Mouse (Mus musculus): ENCODE data around the gene Cit. TPM values are rescaled to one million over a fixed set of nuclear protein-coding genes. Genes with fewer than 3 reads are reported as not detected.

The Cit gene
- polyA plus RNA-seq, 1 experiment from 2014 or later: 4.8 TPM

DNA sequence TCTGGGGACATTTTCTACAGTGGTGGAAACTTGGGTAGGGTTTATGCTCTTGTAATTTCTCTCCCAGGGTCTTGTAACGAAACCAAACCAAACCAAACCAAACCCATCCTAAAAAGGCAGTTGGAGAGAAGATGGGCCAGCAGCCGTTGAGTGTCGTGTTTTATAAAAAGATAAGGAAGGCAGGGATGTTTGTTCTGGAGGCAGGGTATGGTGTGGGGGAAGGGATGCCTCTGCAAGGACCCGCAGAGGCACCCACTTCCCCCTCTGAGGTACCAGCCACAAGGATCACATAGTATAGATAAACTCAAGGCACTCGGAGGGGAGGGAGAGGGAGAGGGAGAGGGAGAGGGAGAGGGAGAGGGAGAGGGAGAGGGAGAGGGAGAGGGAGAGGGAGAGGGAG is 4.6 kb upstream of the Cit start:
- no peak overlapping the region for H3K27ac ChIP-seq (ENCODE audit: low read length)
- TF ChIP-seq EP300 (IDR thresholded peaks at IDR 0.05): no peak
- TF ChIP-seq CTCF (IDR thresholded peaks at IDR 0.05): no peak

GRCm38 (mm10) chr5:115840946-115841775 is 3.9 kb upstream of the Cit start:
- Histone ChIP-seq H3K27me3 (replicated peaks; ENCODE audit: insufficient read depth, low read length) (no peaks in the 10 kb centered on the region), H3K36me3 (ENCODE audit: insufficient read depth, low read length) (no peaks in the 10 kb centered on the region), H3K4me1 (ENCODE audit: insufficient read depth, low read depth, low read length) (peaks cover 11% of the 10 kb centered on the region), H3K4me3 (ENCODE audit: low read depth, low read length) (no peak overlapping the region), H3K4me2 (replicated peaks; ENCODE audit: low read depth, low read length) (no peak overlapping the region), H3K9me3 (ENCODE audit: low read length) (no peaks in the 10 kb centered on the region), H3K9ac (replicated peaks; ENCODE audit: low read depth) (no peak overlapping the region), H3K27ac (ENCODE audit: low read length) (no peak overlapping the region)
- 73% methylated on average over 12 of the region's 12 CpGs for WGBS
- no peak for DNase-seq (ENCODE audit: low spot score)
- no peak for ATAC-seq
- TF ChIP-seq CTCF (IDR thresholded peaks at IDR 0.05) (0 out of 2 replicates have a peak, but pooled peaks have one; percentile 7), EP300 (IDR thresholded peaks at IDR 0.05) (no peak)

More for the DNA sequence above, 4.6 kb upstream of the Cit start:
- DNase-seq (ENCODE audit: low spot score) (no peak), ATAC-seq (no peak)
- Histone ChIP-seq H3K4me2 (replicated peaks; ENCODE audit: low read depth, low read length) (no peak overlapping the region), H3K9ac (replicated peaks; ENCODE audit: low read depth) (no peak overlapping the region), H3K9me3 (ENCODE audit: low read length) (no peaks in the 10 kb centered on the region), H3K4me1 (ENCODE audit: insufficient read depth, low read depth, low read length) (peaks cover 8% of the 10 kb centered on the region), H3K36me3 (ENCODE audit: insufficient read depth, low read length) (no peaks in the 10 kb centered on the region), H3K27me3 (replicated peaks; ENCODE audit: insufficient read depth, low read length) (no peaks in the 10 kb centered on the region), H3K4me3 (ENCODE audit: low read depth, low read length) (no peak overlapping the region)
- WGBS: 36% methylated on average over 5 of the region's 5 CpGs

DNA sequence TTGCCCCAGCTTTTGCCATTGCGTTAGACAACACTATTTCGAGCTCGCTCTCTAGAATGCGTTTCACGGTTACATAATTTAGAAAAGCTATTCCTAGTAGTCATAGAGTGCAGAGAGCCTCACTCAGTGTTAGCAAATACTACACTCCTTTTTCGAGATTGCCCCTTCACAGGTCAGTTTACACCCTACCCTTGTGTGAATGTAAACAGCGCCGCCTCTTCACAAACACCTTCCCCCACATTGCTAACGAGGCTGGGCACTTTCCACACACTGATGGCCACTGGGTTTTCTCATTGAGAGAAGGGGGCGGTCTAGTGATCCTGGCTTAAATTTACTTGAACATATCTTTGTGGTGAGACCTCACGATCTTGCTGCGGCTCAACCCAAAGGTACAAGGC is 711 bp upstream of the Cit start:
- peak overlapping the region; percentile 93 for H3K4me2 ChIP-seq (replicated peaks; ENCODE audit: low read depth, low read length)
- peak; percentile 85 for ATAC-seq
- H3K4me1 ChIP-seq (ENCODE audit: insufficient read depth, low read depth, low read length): peaks cover 11% of the 10 kb centered on the region
- H3K9me3 ChIP-seq (ENCODE audit: low read length): no peaks in the 10 kb centered on the region
- peak; percentile 87 for DNase-seq (ENCODE audit: low spot score)
- no peaks in the 10 kb centered on the region for H3K36me3 ChIP-seq (ENCODE audit: insufficient read depth, low read length)
- peak overlapping the region; percentile 48 for H3K4me3 ChIP-seq (ENCODE audit: low read depth, low read length)
- no peak for TF ChIP-seq CTCF (IDR thresholded peaks at IDR 0.05)
- TF ChIP-seq EP300 (IDR thresholded peaks at IDR 0.05): peak; percentile 70
- H3K27me3 ChIP-seq (replicated peaks; ENCODE audit: insufficient read depth, low read length): no peaks in the 10 kb centered on the region
- no peak overlapping the region for H3K9ac ChIP-seq (replicated peaks; ENCODE audit: low read depth)
- 3% methylated on average over 12 of the region's 12 CpGs for WGBS
- H3K27ac ChIP-seq (ENCODE audit: low read length): peak overlapping the region; percentile 62

DNA sequence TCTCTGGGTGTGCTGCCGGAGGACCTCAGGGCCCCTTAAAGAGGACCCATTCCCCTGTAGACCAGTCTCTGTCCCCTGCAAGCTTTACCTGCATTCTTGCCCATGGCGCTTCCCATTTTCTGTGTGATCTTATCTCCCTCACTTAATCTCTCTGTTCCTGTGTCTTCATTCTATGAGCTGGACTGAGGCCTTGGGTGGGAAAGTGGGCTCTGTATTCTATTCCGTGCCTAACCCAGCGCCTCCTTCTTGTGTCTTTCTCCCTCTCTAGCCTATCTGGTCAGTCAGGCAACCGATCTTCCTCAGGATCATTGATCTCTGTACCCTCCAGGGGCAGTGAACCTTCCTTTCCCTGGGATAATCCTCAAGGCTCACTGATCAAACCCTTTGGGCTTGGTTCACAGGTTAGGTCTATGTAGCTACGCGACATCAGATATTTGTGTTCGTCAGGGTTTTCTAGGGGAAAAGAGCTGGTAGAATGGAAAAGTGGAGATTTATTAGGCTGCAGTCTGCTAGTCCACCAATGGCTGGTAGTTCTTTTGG is 627 bp downstream of the Cit start:
- Histone ChIP-seq H3K9ac (replicated peaks; ENCODE audit: low read depth) (peak overlapping the region; percentile 48), H3K4me2 (replicated peaks; ENCODE audit: low read depth, low read length) (peak overlapping the region; percentile 93), H3K36me3 (ENCODE audit: insufficient read depth, low read length) (no peaks in the 10 kb centered on the region), H3K4me1 (ENCODE audit: insufficient read depth, low read depth, low read length) (peaks cover 11% of the 10 kb centered on the region), H3K27ac (ENCODE audit: low read length) (no peak overlapping the region), H3K4me3 (ENCODE audit: low read depth, low read length) (peak overlapping the region; percentile 48), H3K9me3 (ENCODE audit: low read length) (no peaks in the 10 kb centered on the region), H3K27me3 (replicated peaks; ENCODE audit: insufficient read depth, low read length) (no peaks in the 10 kb centered on the region)
- TF ChIP-seq CTCF (IDR thresholded peaks at IDR 0.05): no peak
- no peak for TF ChIP-seq EP300 (IDR thresholded peaks at IDR 0.05)
- ATAC-seq: no peak
- WGBS: 29% methylated on average over 8 of the region's 8 CpGs
- DNase-seq (ENCODE audit: low spot score): no peak

DNA sequence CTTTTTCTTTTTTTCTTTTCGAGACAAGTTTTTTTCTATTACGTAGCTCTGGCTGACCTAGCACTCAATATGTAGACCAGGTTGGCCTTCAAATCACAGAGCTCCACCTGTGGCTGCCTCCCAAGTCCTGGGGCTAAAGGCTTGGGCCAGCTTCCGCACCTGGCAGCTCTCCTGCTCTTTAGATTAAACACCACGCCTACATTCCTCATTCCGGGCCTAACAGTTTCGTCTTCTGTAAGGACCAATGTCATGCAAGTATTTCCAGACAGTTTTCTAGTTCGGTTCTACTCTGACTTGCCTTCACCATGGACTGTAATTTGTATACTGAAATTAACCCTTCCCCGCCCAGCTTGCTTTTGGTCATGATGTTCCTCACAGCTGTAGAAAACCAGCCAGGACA is 2.1 kb downstream of the Cit start:
- Histone ChIP-seq H3K4me1 (ENCODE audit: insufficient read depth, low read depth, low read length) (peaks cover 11% of the 10 kb centered on the region), H3K36me3 (ENCODE audit: insufficient read depth, low read length) (no peaks in the 10 kb centered on the region), H3K4me2 (replicated peaks; ENCODE audit: low read depth, low read length) (no peak overlapping the region), H3K9ac (replicated peaks; ENCODE audit: low read depth) (no peak overlapping the region), H3K27ac (ENCODE audit: low read length) (no peak overlapping the region), H3K4me3 (ENCODE audit: low read depth, low read length) (no peak overlapping the region), H3K27me3 (replicated peaks; ENCODE audit: insufficient read depth, low read length) (no peaks in the 10 kb centered on the region), H3K9me3 (ENCODE audit: low read length) (no peaks in the 10 kb centered on the region)
- DNase-seq (ENCODE audit: low spot score) (peak; percentile 32), ATAC-seq (no peak)
- TF ChIP-seq CTCF (IDR thresholded peaks at IDR 0.05) (no peak), EP300 (IDR thresholded peaks at IDR 0.05) (no peak)
- 63% methylated on average over 8 of the region's 8 CpGs for WGBS

DNA sequence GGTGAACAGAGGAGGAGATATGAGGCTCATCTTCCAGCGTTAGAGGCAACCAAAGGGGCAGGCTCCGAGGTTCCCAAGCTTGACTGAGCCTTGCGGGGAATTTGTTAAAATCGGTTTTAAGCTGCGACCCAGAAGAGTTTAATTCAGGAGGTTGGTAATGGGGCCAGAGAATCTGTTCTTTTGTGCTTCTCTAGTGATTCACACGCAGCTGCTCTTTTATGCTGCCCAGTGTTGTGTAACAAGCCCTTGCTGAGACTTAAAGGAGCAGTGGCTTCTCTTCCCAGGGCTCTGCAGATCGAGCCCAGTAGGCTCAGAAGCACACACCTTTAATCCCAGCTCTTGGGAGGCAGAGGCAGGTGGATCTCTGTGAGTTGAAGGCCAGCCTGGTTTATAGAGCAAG is 3.4 kb downstream of the Cit start:
- Histone ChIP-seq H3K4me1 (ENCODE audit: insufficient read depth, low read depth, low read length) (peaks cover 11% of the 10 kb centered on the region), H3K27ac (ENCODE audit: low read length) (no peak overlapping the region), H3K36me3 (ENCODE audit: insufficient read depth, low read length) (no peaks in the 10 kb centered on the region), H3K27me3 (replicated peaks; ENCODE audit: insufficient read depth, low read length) (no peaks in the 10 kb centered on the region), H3K4me2 (replicated peaks; ENCODE audit: low read depth, low read length) (no peak overlapping the region), H3K9ac (replicated peaks; ENCODE audit: low read depth) (no peak overlapping the region), H3K9me3 (ENCODE audit: low read length) (no peaks in the 10 kb centered on the region), H3K4me3 (ENCODE audit: low read depth, low read length) (no peak overlapping the region)
- no peak for ATAC-seq
- TF ChIP-seq CTCF (IDR thresholded peaks at IDR 0.05): no peak
- TF ChIP-seq EP300 (IDR thresholded peaks at IDR 0.05): no peak
- 91% methylated on average over 7 of the region's 7 CpGs for WGBS
- no peak for DNase-seq (ENCODE audit: low spot score)
